26 mouse cellular contexts compared by ENCODE assay signal in the genomic region with DNA sequence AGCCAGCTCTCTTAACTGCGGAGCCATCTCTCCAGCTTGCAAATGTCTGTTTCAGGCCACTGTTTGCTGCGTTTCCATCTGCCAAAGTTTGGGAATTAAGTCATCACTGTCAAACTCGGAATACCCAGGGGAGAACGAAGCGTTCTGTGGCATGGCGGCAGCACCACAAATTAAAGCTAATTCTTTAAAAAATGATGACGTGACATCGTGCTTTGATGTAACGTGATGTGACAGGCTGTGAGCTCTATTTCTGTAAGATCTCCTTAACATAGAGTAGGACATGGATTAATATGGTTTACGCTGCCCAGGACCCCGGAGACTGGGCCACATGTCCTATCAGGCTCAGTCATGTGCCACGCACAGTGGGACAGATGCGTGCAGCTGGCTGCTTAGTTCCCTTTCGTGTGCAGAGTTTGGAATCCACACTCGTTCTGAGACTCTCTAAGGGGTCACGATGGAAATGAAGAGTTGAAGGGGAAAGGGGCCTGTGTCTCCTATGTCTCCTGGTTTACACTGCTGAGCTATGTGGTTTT.
DNase-seq lines count a peak whose midpoint lies in the region; ATAC-seq and TF ChIP-seq lines count a peak whose summit lies in the region.
"Had no signal": no experiment of that assay in that cellular context is flagged by ENCODE, and none has a peak within 500 bp of the region (broad histone marks: within the 10 kb centered on the region; RNA-seq: fewer than 3 reads in every experiment).

No protein-coding gene starts in this region.

- H3K9ac ChIP-seq in lung, embryonic 14.5 days: no peak overlapping the region
- H3K9ac ChIP-seq in midbrain, embryonic 14.5 days (replicated peaks; ENCODE audit: low read length): no peak overlapping the region
- H3K9ac ChIP-seq in midbrain, embryonic 11.5 days (ENCODE audit: low read length): no peak overlapping the region
- no peak overlapping the region for H3K9ac ChIP-seq in liver, embryonic 11.5 days (ENCODE audit: low read depth, low read length)
- H3K9ac ChIP-seq: embryonic facial prominence, embryonic 13.5 days; forebrain, embryonic 12.5 days; forebrain, embryonic 15.5 days; heart, embryonic 13.5 days; hindbrain, embryonic 12.5 days; hindbrain, embryonic 15.5 days had no signal

- H3K9me3 ChIP-seq in lung, embryonic 14.5 days (ENCODE audit: low read depth, low read length): no peaks in the 10 kb centered on the region
- no peaks in the 10 kb centered on the region for H3K9me3 ChIP-seq in midbrain, embryonic 14.5 days (ENCODE audit: control insufficient read depth, low read length)
- no peaks in the 10 kb centered on the region for H3K9me3 ChIP-seq in midbrain, embryonic 11.5 days (ENCODE audit: control insufficient read depth, low read length)
- H3K9me3 ChIP-seq in liver, embryonic 11.5 days (ENCODE audit: control insufficient read depth, low read length): no peaks in the 10 kb centered on the region
- H3K9me3 ChIP-seq: embryonic facial prominence, embryonic 10.5 days; embryonic facial prominence, embryonic 13.5 days; forebrain, embryonic 15.5 days; hindbrain, embryonic 12.5 days; hindbrain, embryonic 15.5 days had no signal

- no peak overlapping the region for H3K4me3 ChIP-seq in lung, embryonic 14.5 days (ENCODE audit: low read depth, low read length)
- no peak overlapping the region for H3K4me3 ChIP-seq in lung, adult 2 months (replicated peaks; ENCODE audit: extremely low read depth, low read depth, low read length)
- no peak overlapping the region for H3K4me3 ChIP-seq in midbrain, embryonic 14.5 days (replicated peaks; ENCODE audit: low read depth, low read length)
- H3K4me3 ChIP-seq in midbrain, embryonic 11.5 days (ENCODE audit: low read depth, low read length): no peak overlapping the region
- no peak overlapping the region for H3K4me3 ChIP-seq in liver, embryonic 11.5 days (ENCODE audit: low read depth, low read length)
- H3K4me3 ChIP-seq: embryonic facial prominence, embryonic 10.5 days; embryonic facial prominence, embryonic 13.5 days; erythroblast, embryonic 14.5 days; forebrain, embryonic 12.5 days; forebrain, embryonic 15.5 days; heart, adult 2 months; heart, embryonic 10.5 days; heart, embryonic 13.5 days; hindbrain, embryonic 12.5 days; hindbrain, embryonic 15.5 days had no signal

- no peaks in the 10 kb centered on the region for H3K36me3 ChIP-seq in lung, embryonic 14.5 days (ENCODE audit: insufficient read depth)
- no peaks in the 10 kb centered on the region for H3K36me3 ChIP-seq in midbrain, embryonic 14.5 days (ENCODE audit: control insufficient read depth, insufficient read depth, low read length)
- no peaks in the 10 kb centered on the region for H3K36me3 ChIP-seq in midbrain, embryonic 11.5 days (ENCODE audit: control insufficient read depth, insufficient read depth, low read length)
- no peaks in the 10 kb centered on the region for H3K36me3 ChIP-seq in liver, embryonic 11.5 days (ENCODE audit: control insufficient read depth, insufficient read depth, low read length)
- H3K36me3 ChIP-seq: embryonic facial prominence, embryonic 10.5 days; embryonic facial prominence, embryonic 13.5 days; forebrain, embryonic 12.5 days; forebrain, embryonic 15.5 days; heart, embryonic 10.5 days; heart, embryonic 13.5 days; hindbrain, embryonic 12.5 days; hindbrain, embryonic 15.5 days had no signal

- H3K27ac ChIP-seq in lung, embryonic 14.5 days (ENCODE audit: low read depth): no peak overlapping the region
- H3K27ac ChIP-seq in midbrain, embryonic 14.5 days (replicated peaks; ENCODE audit: low read depth, low read length): no peak overlapping the region
- no peak overlapping the region for H3K27ac ChIP-seq in midbrain, embryonic 11.5 days (ENCODE audit: low read depth, low read length)
- no peak overlapping the region for H3K27ac ChIP-seq in liver, embryonic 11.5 days (ENCODE audit: low read depth, low read length)
- H3K27ac ChIP-seq: embryonic facial prominence, embryonic 10.5 days; embryonic facial prominence, embryonic 13.5 days; forebrain, embryonic 12.5 days; forebrain, embryonic 15.5 days; heart, adult 2 months; heart, embryonic 10.5 days; heart, embryonic 13.5 days; hindbrain, embryonic 12.5 days; hindbrain, embryonic 15.5 days had no signal

- 70% methylated on average over 16 of the region's 16 CpGs for WGBS in lung, embryonic 14.5 days
- WGBS in lung, adult 2 months: 78% methylated on average over 16 of the region's 16 CpGs
- 54% methylated on average over 16 of the region's 16 CpGs for WGBS in midbrain, embryonic 14.5 days
- 85% methylated on average over 16 of the region's 16 CpGs for WGBS in midbrain, embryonic 11.5 days
- 84% methylated on average over 16 of the region's 16 CpGs for WGBS in liver, embryonic 11.5 days

- no peak overlapping the region for H3K4me2 ChIP-seq in lung, embryonic 14.5 days
- no peak overlapping the region for H3K4me2 ChIP-seq in midbrain, embryonic 14.5 days (ENCODE audit: low read length)
- H3K4me2 ChIP-seq in midbrain, embryonic 11.5 days: no peak overlapping the region
- no peak overlapping the region for H3K4me2 ChIP-seq in liver, embryonic 11.5 days
- H3K4me2 ChIP-seq: embryonic facial prominence, embryonic 13.5 days; forebrain, embryonic 12.5 days; forebrain, embryonic 15.5 days; heart, embryonic 13.5 days; hindbrain, embryonic 12.5 days; hindbrain, embryonic 15.5 days had no signal

- no peak for TF ChIP-seq POLR2A in lung, adult 2 months (IDR thresholded peaks at IDR 0.05; ENCODE audit: borderline replicate concordance, extremely low read depth, low read depth, low read length)

- peak; percentile 52 for DNase-seq in lung, embryonic 14.5 days
- no peak for DNase-seq in lung, adult 2 months
- DNase-seq in midbrain, embryonic 14.5 days: peak; percentile 52
- no peak for DNase-seq in midbrain, embryonic 11.5 days (ENCODE audit: low spot score, missing footprints)
- peak; percentile 5 for DNase-seq in lung, postnatal 36 days
- no peak for DNase-seq in kidney, postnatal 10 days
- no peak for DNase-seq in liver, embryonic 11.5 days (ENCODE audit: low spot score)
- no peak for DNase-seq in heart, postnatal 25 days (ENCODE audit: low spot score)
- DNase-seq: adrenal gland, adult 8-10 months; adrenal gland, postnatal 25 days; cerebellum, adult 2 months; cerebellum, adult 9-11 months; cerebellum, postnatal 25 days; gastrocnemius, postnatal 25 days; heart, adult 2 months; heart, postnatal 14 days had no signal

- intact Hi-C loops in heart, postnatal 25 days (cut with DNase I): no loop called here

- no peak for TF ChIP-seq CTCF in lung, embryonic 14.5 days (IDR thresholded peaks at IDR 0.05; ENCODE audit: low read depth)
- TF ChIP-seq CTCF in lung, adult 2 months (IDR thresholded peaks at IDR 0.05; ENCODE audit: insufficient read depth, low read length): no peak

- ATAC-seq in lung, embryonic 14.5 days (ENCODE audit: insufficient read depth): peak; percentile 54; the same call in 1 of the 2 replicates
- ATAC-seq in midbrain, embryonic 14.5 days (ENCODE audit: low FRiP score, low TSS enrichment): no peak
- no peak for ATAC-seq in midbrain, embryonic 11.5 days (ENCODE audit: low FRiP score)
- ATAC-seq in liver, embryonic 11.5 days (replicated peaks; ENCODE audit: low FRiP score): no peak
- ATAC-seq: activated CD4-positive, CD25-positive, alpha-beta regulatory T cell, adult 4 months; forebrain, embryonic 15.5 days had no signal

- no peaks in the 10 kb centered on the region for H3K27me3 ChIP-seq in lung, embryonic 14.5 days (ENCODE audit: insufficient read depth, low read length)
- no peaks in the 10 kb centered on the region for H3K27me3 ChIP-seq in midbrain, embryonic 14.5 days (ENCODE audit: control insufficient read depth, insufficient read depth, low read length)
- no peaks in the 10 kb centered on the region for H3K27me3 ChIP-seq in midbrain, embryonic 11.5 days (ENCODE audit: control insufficient read depth, insufficient read depth, low read length)
- no peaks in the 10 kb centered on the region for H3K27me3 ChIP-seq in liver, embryonic 11.5 days (replicated peaks; ENCODE audit: control insufficient read depth, insufficient read depth, low read length)
- H3K27me3 ChIP-seq: forebrain, embryonic 15.5 days; hindbrain, embryonic 15.5 days had no signal

- no peaks in the 10 kb centered on the region for H3K4me1 ChIP-seq in lung, embryonic 14.5 days (ENCODE audit: insufficient read depth)
- no peaks in the 10 kb centered on the region for H3K4me1 ChIP-seq in lung, adult 2 months (ENCODE audit: control insufficient read depth, insufficient read depth, low read length)
- H3K4me1 ChIP-seq in midbrain, embryonic 14.5 days (ENCODE audit: control insufficient read depth, insufficient read depth, low read length): no peaks in the 10 kb centered on the region
- H3K4me1 ChIP-seq in midbrain, embryonic 11.5 days (ENCODE audit: control insufficient read depth, insufficient read depth, low read length): no peaks in the 10 kb centered on the region
- peaks cover 2% of the 10 kb centered on the region; the same call in 1 of the 2 replicates for H3K4me1 ChIP-seq in liver, embryonic 11.5 days (replicated peaks; ENCODE audit: control insufficient read depth, insufficient read depth, low read length)

Comparison
In these comparisons a context has a peak if more than half of its experiments do, and no peak if none do; other contexts are left out.
1. DNase-seq: peak in lung, embryonic 14.5 days (single experiment), midbrain, embryonic 14.5 days (single experiment) and lung, postnatal 36 days (single experiment); none in lung, adult 2 months (single experiment), midbrain, embryonic 11.5 days (single experiment), kidney, postnatal 10 days (single experiment), liver, embryonic 11.5 days (single experiment) and heart, postnatal 25 days (single experiment).